Mouse (Mus musculus): ENCODE data around the gene Plxna2. TPM values are rescaled to one million over a fixed set of nuclear protein-coding genes. Genes with fewer than 3 reads are reported as not detected.

Gene Plxna2
- polyA plus RNA-seq (2012; rRNA removed): 34.7 and 36.7 TPM in 2 replicates

GRCm38 (mm10) chr1:194617918-194618317, at the start of gene Plxna2:
Plxna2 (plus strand) TSS chr1:194618218.
- Histone ChIP-seq H3K4me3 (ENCODE audit: insufficient read depth, low read length) (peak within 1 kb of the TSS; percentile 98), H3K4me1 (ENCODE audit: control insufficient read depth, insufficient read depth, low read length) (peaks cover 11% of the 10 kb centered on the region), H3K27ac (ENCODE audit: insufficient read depth, low read length) (peak within 1 kb of the TSS; percentile 97)
- TF ChIP-seq POLR2A (IDR thresholded peaks at IDR 0.05; ENCODE audit: extremely low read depth, insufficient read depth, low read length) (no peak), CTCF (IDR thresholded peaks at IDR 0.05; ENCODE audit: extremely low read depth, insufficient read depth, low read length) (no peak)

GRCm38 (mm10) chr1:194573870-194574269, 44.1 kb upstream of the Plxna2 start:
- TF ChIP-seq POLR2A (IDR thresholded peaks at IDR 0.05; ENCODE audit: extremely low read depth, insufficient read depth, low read length) (no peak), CTCF (IDR thresholded peaks at IDR 0.05; ENCODE audit: extremely low read depth, insufficient read depth, low read length) (no peak)
- 0 out of 2 replicates have a peak, but pooled peaks cover 1% of the 10 kb centered on the region for H3K4me1 ChIP-seq (ENCODE audit: control insufficient read depth, insufficient read depth, low read length)
- no peak overlapping the region for H3K4me3 ChIP-seq (ENCODE audit: insufficient read depth, low read length)
- no peak overlapping the region for H3K27ac ChIP-seq (ENCODE audit: insufficient read depth, low read length)

- H3K27ac ChIP-seq (ENCODE audit: insufficient read depth, low read length): no peak overlapping the region
- H3K4me1 ChIP-seq (ENCODE audit: control insufficient read depth, insufficient read depth, low read length): 0 out of 2 replicates have a peak, but pooled peaks cover 1% of the 10 kb centered on the region
- TF ChIP-seq POLR2A (IDR thresholded peaks at IDR 0.05; ENCODE audit: extremely low read depth, insufficient read depth, low read length): no peak
- TF ChIP-seq CTCF (IDR thresholded peaks at IDR 0.05; ENCODE audit: extremely low read depth, insufficient read depth, low read length): no peak
- H3K4me3 ChIP-seq (ENCODE audit: insufficient read depth, low read length): no peak overlapping the region
Measured at GRCm38 (mm10) chr1:194578270-194578669, 39.7 kb upstream of the Plxna2 start.

- H3K4me3 ChIP-seq (ENCODE audit: insufficient read depth, low read length): no peak overlapping the region
- no peak overlapping the region for H3K27ac ChIP-seq (ENCODE audit: insufficient read depth, low read length)
- H3K4me1 ChIP-seq (ENCODE audit: control insufficient read depth, insufficient read depth, low read length): 0 out of 2 replicates have a peak, but pooled peaks cover 1% of the 10 kb centered on the region
- no peak for TF ChIP-seq POLR2A (IDR thresholded peaks at IDR 0.05; ENCODE audit: extremely low read depth, insufficient read depth, low read length)
- TF ChIP-seq CTCF (IDR thresholded peaks at IDR 0.05; ENCODE audit: extremely low read depth, insufficient read depth, low read length): no peak
Measured at GRCm38 (mm10) chr1:194580539-194580938, 37.5 kb upstream of the Plxna2 start.

- Histone ChIP-seq H3K4me3 (ENCODE audit: insufficient read depth, low read length) (no peak overlapping the region), H3K4me1 (ENCODE audit: control insufficient read depth, insufficient read depth, low read length) (no peaks in the 10 kb centered on the region), H3K27ac (ENCODE audit: insufficient read depth, low read length) (no peak overlapping the region)
- no peak for TF ChIP-seq CTCF (IDR thresholded peaks at IDR 0.05; ENCODE audit: extremely low read depth, insufficient read depth, low read length)
- TF ChIP-seq POLR2A (IDR thresholded peaks at IDR 0.05; ENCODE audit: extremely low read depth, insufficient read depth, low read length): no peak
Measured at GRCm38 (mm10) chr1:194586670-194587069, 31.3 kb upstream of the Plxna2 start.

- Histone ChIP-seq H3K27ac (ENCODE audit: insufficient read depth, low read length) (no peak overlapping the region), H3K4me3 (ENCODE audit: insufficient read depth, low read length) (no peak overlapping the region), H3K4me1 (ENCODE audit: control insufficient read depth, insufficient read depth, low read length) (no peaks in the 10 kb centered on the region)
- TF ChIP-seq CTCF (IDR thresholded peaks at IDR 0.05; ENCODE audit: extremely low read depth, insufficient read depth, low read length): no peak
Measured at GRCm38 (mm10) chr1:194587532-194587931, 30.5 kb upstream of the Plxna2 start.

GRCm38 (mm10) chr1:194587956-194588668, 29.9 kb upstream of the Plxna2 start:
- no peak overlapping the region for H3K27ac ChIP-seq (ENCODE audit: insufficient read depth, low read length)
- TF ChIP-seq CTCF (IDR thresholded peaks at IDR 0.05; ENCODE audit: extremely low read depth, insufficient read depth, low read length) (no peak), POLR2A (IDR thresholded peaks at IDR 0.05; ENCODE audit: extremely low read depth, insufficient read depth, low read length) (no peak)

GRCm38 (mm10) chr1:194588711-194589451, 29.1 kb upstream of the Plxna2 start:
- H3K4me1 ChIP-seq (ENCODE audit: control insufficient read depth, insufficient read depth, low read length): no peaks in the 10 kb centered on the region
- no peak overlapping the region for H3K4me3 ChIP-seq (ENCODE audit: insufficient read depth, low read length)
- no peak overlapping the region for H3K27ac ChIP-seq (ENCODE audit: insufficient read depth, low read length)
- TF ChIP-seq CTCF (IDR thresholded peaks at IDR 0.05; ENCODE audit: extremely low read depth, insufficient read depth, low read length) (no peak), POLR2A (IDR thresholded peaks at IDR 0.05; ENCODE audit: extremely low read depth, insufficient read depth, low read length) (no peak)

More at GRCm38 (mm10) chr1:194587956-194588668, 29.9 kb upstream of the Plxna2 start:
- H3K4me3 ChIP-seq (ENCODE audit: insufficient read depth, low read length): no peak overlapping the region
- H3K4me1 ChIP-seq (ENCODE audit: control insufficient read depth, insufficient read depth, low read length): no peaks in the 10 kb centered on the region

GRCm38 (mm10) chr1:194593155-194593554, 24.9 kb upstream of the Plxna2 start:
- H3K4me1 ChIP-seq (ENCODE audit: control insufficient read depth, insufficient read depth, low read length): no peaks in the 10 kb centered on the region
- no peak overlapping the region for H3K4me3 ChIP-seq (ENCODE audit: insufficient read depth, low read length)
- TF ChIP-seq POLR2A (IDR thresholded peaks at IDR 0.05; ENCODE audit: extremely low read depth, insufficient read depth, low read length) (no peak), CTCF (IDR thresholded peaks at IDR 0.05; ENCODE audit: extremely low read depth, insufficient read depth, low read length) (no peak)
- H3K27ac ChIP-seq (ENCODE audit: insufficient read depth, low read length): no peak overlapping the region

Measured in cortical plate, adult 2 months (tissue).